Mouse (Mus musculus): Measurements from ENCODE around the gene Ffar4. TPM values are rescaled to one million over a fixed set of nuclear protein-coding genes. Genes with fewer than 3 reads are reported as not detected.

Ffar4 gene
- polyA plus RNA-seq, 1 experiment from 2014 or later: not detected

- H3K4me1 ChIP-seq (ENCODE audit: control insufficient read depth, insufficient read depth, low read length): peaks cover 3% of the 10 kb centered on the region; the same call in 1 of the 2 replicates
- H3K36me3 ChIP-seq (ENCODE audit: control insufficient read depth, insufficient read depth, low read length): no peaks in the 10 kb centered on the region
- H3K4me3 ChIP-seq (ENCODE audit: low read depth, low read length): no peak overlapping the region
- 79% methylated on average over 6 of the region's 6 CpGs for WGBS (ENCODE audit: insufficient replicate concordance)
- H3K9ac ChIP-seq (ENCODE audit: low read depth, low read length): no peak overlapping the region
- H3K27ac ChIP-seq (ENCODE audit: low read depth, low read length): no peak overlapping the region
- no peaks in the 10 kb centered on the region for H3K9me3 ChIP-seq (replicated peaks; ENCODE audit: control insufficient read depth, low read length)
- no peak for ATAC-seq (replicated peaks; ENCODE audit: insufficient number of reproducible peaks, low FRiP score, low TSS enrichment)
- H3K4me2 ChIP-seq: no peak overlapping the region
- no peaks in the 10 kb centered on the region for H3K27me3 ChIP-seq (ENCODE audit: control insufficient read depth, insufficient read depth, low read length)
Observed at GRCm38 (mm10) chr19:38134806-38135205, 37.9 kb downstream of the Ffar4 start.

GRCm38 (mm10) chr19:38143540-38144271 lies 46.8 kb downstream of the Ffar4 start:
- ATAC-seq (replicated peaks; ENCODE audit: insufficient number of reproducible peaks, low FRiP score, low TSS enrichment): no peak
- Histone ChIP-seq H3K9me3 (replicated peaks; ENCODE audit: control insufficient read depth, low read length) (no peaks in the 10 kb centered on the region), H3K36me3 (ENCODE audit: control insufficient read depth, insufficient read depth, low read length) (no peaks in the 10 kb centered on the region), H3K27ac (ENCODE audit: low read depth, low read length) (no peak overlapping the region), H3K9ac (ENCODE audit: low read depth, low read length) (no peak overlapping the region), H3K27me3 (ENCODE audit: control insufficient read depth, insufficient read depth, low read length) (no peaks in the 10 kb centered on the region), H3K4me3 (ENCODE audit: low read depth, low read length) (no peak overlapping the region), H3K4me1 (ENCODE audit: control insufficient read depth, insufficient read depth, low read length) (no peaks in the 10 kb centered on the region), H3K4me2 (no peak overlapping the region)
- WGBS (ENCODE audit: insufficient replicate concordance): 60% methylated on average over 4 of the region's 4 CpGs

- WGBS (ENCODE audit: insufficient replicate concordance): 95% methylated on average over 1 of the region's 1 CpGs
- H3K36me3 ChIP-seq (ENCODE audit: control insufficient read depth, insufficient read depth, low read length): no peaks in the 10 kb centered on the region
- H3K9me3 ChIP-seq (replicated peaks; ENCODE audit: control insufficient read depth, low read length): no peaks in the 10 kb centered on the region
- H3K9ac ChIP-seq (ENCODE audit: low read depth, low read length): no peak overlapping the region
- H3K4me3 ChIP-seq (ENCODE audit: low read depth, low read length): no peak overlapping the region
- no peak for ATAC-seq (replicated peaks; ENCODE audit: insufficient number of reproducible peaks, low FRiP score, low TSS enrichment)
- H3K27ac ChIP-seq (ENCODE audit: low read depth, low read length): no peak overlapping the region
- no peaks in the 10 kb centered on the region for H3K4me1 ChIP-seq (ENCODE audit: control insufficient read depth, insufficient read depth, low read length)
- H3K4me2 ChIP-seq: no peak overlapping the region
- H3K27me3 ChIP-seq (ENCODE audit: control insufficient read depth, insufficient read depth, low read length): no peaks in the 10 kb centered on the region
Observed at GRCm38 (mm10) chr19:38156243-38156642, 59.4 kb downstream of the Ffar4 start.

- WGBS (ENCODE audit: insufficient replicate concordance): 86% methylated on average over 21 of the region's 21 CpGs
- no peaks in the 10 kb centered on the region for H3K36me3 ChIP-seq (ENCODE audit: control insufficient read depth, insufficient read depth, low read length)
- no peak overlapping the region for H3K27ac ChIP-seq (ENCODE audit: low read depth, low read length)
- H3K4me1 ChIP-seq (ENCODE audit: control insufficient read depth, insufficient read depth, low read length): no peaks in the 10 kb centered on the region
- H3K4me3 ChIP-seq (ENCODE audit: low read depth, low read length): no peak overlapping the region
- no peak overlapping the region for H3K4me2 ChIP-seq
- ATAC-seq (replicated peaks; ENCODE audit: insufficient number of reproducible peaks, low FRiP score, low TSS enrichment): no peak
- no peaks in the 10 kb centered on the region for H3K9me3 ChIP-seq (replicated peaks; ENCODE audit: control insufficient read depth, low read length)
- H3K27me3 ChIP-seq (ENCODE audit: control insufficient read depth, insufficient read depth, low read length): no peaks in the 10 kb centered on the region
- no peak overlapping the region for H3K9ac ChIP-seq (ENCODE audit: low read depth, low read length)
Observed at GRCm38 (mm10) chr19:38161648-38162354, 64.9 kb downstream of the Ffar4 start.

Other genes with a start within 250 kb of the Ffar4 start
- gene Myof, start 53.5 kb upstream of the Ffar4 start, polyA plus RNA-seq (2014; fragmentation: Nextera tagmentation; extraction: Ambion mirVana): 7.4 and 8.5 TPM in 2 replicates
- 28.1 and 30.5 TPM in 2 replicates for gene Cep55, start 42.1 kb upstream of the Ffar4 start, polyA plus RNA-seq (2014; fragmentation: Nextera tagmentation; extraction: Ambion mirVana)
- gene Rbp4, start 28.2 kb downstream of the Ffar4 start, polyA plus RNA-seq (2014; fragmentation: Nextera tagmentation; extraction: Ambion mirVana): 8.8 and 33.6 TPM in 2 replicates
- 0.06 TPM in 1 of 2 replicates, not detected in the other for gene Pde6c, start 35.7 kb downstream of the Ffar4 start, polyA plus RNA-seq (2014; fragmentation: Nextera tagmentation; extraction: Ambion mirVana)
- gene Fra10ac1, start 127.1 kb downstream of the Ffar4 start, polyA plus RNA-seq (2014; fragmentation: Nextera tagmentation; extraction: Ambion mirVana): 27.6 and 32.1 TPM in 2 replicates
- 0.31 and 0.84 TPM in 2 replicates for gene Lgi1, start 167.5 kb downstream of the Ffar4 start, polyA plus RNA-seq (2014; fragmentation: Nextera tagmentation; extraction: Ambion mirVana)